Mouse (Mus musculus) olfactory bulb, adult 2 months (tissue): ENCODE data around the gene Frmd4a.

Source experiments
- CTCF ChIP-seq: fragments of 200-500 bp; IDR thresholded peaks from 2 replicates; pipeline ENCODE4 v1.5.1; 2012; ENCODE audit warnings: low read depth, mild to moderate bottlenecking, low read length, moderate library complexity; ENCODE audit not compliant: insufficient read depth
- POLR2A ChIP-seq: fragments of 200-500 bp; IDR thresholded peaks from 2 replicates; pipeline ENCODE4 v1.6.1; 2012; ENCODE audit warnings: mild to moderate bottlenecking, low read depth, low read length, moderate library complexity; ENCODE audit not compliant: insufficient read depth

DNA sequence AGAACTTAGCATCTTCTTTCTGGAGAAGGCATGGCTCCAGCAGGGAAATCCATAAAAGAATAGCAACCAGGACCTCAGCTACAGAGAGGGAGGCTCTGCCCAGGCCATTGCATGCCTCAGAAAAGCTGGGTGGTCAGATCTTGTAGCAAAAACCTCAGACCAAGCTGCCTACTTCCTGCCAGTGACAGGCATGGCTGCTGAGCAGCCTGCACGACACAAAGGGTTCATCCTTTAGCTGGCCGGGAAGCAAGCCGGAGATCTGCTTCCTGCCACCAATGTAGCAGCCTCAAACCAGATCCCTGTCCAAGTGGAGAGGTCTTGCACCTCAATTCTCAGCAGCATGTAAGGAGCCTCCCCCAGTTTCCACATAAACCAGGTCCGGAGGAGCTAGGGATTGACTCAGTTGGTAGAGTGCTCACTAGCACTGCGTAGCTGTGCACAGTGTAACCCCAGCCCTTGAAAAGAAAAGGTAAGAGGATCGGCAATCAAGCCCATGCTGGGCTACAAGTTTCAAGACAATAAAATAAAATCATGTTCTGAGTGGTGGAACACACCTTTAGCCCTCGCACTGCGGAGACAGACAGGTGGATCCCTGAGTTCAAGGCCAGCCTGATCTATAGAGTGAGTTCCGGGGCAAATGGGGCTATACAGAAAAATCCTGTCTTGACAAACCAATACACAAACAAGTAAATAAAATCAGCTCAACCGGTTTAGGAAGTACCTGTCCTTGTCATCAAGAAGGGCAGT, 532.7 kb downstream of the Frmd4a start:
- TF ChIP-seq CTCF (no peak), POLR2A (no peak)
